Mouse (Mus musculus) spleen, adult 2 months (tissue): ENCODE results near the gene Phf6.

ENCODE experiments used
- CTCF ChIP-seq: fragments of 200-500 bp; IDR thresholded peaks from 2 replicates; pipeline ENCODE4 v1.5.1; 2011; ENCODE audit warnings: mild to moderate bottlenecking, inconsistent platforms; ENCODE audit not compliant: insufficient read depth, insufficient read length, insufficient replicate concordance; ENCODE audit errors: extremely low read depth
- POLR2A ChIP-seq: fragments of 200-500 bp; IDR thresholded peaks from 2 replicates; pipeline ENCODE4 v1.6.1; 2011; ENCODE audit warnings: low read depth, low read length, inconsistent platforms

GRCm38 (mm10) chrX:52926726-52927125 is 14.7 kb downstream of the Phf6 start:
- TF ChIP-seq POLR2A: no peak
- no peak for TF ChIP-seq CTCF
